Mouse (Mus musculus) testis, adult 2 months (tissue): ENCODE measurements at regions not wholly inside any gene's neighbourhood (a gene's known extent, or its start where the extent isn't known, plus 50 kb on each side); places are given as distances from the start of the nearest gene placed in this dataset.

Source experiments
- H3K27ac ChIP-seq: fragments of 200-500 bp; 2 replicates; pipeline ENCODE4 v1.5.1; 2012; ENCODE audit warnings: low read depth, low read length; ENCODE audit not compliant: control insufficient read depth, insufficient read depth
- H3K27me3 ChIP-seq: fragments of 200-500 bp; 2 replicates; pipeline ENCODE4 v1.6.1; 2012; ENCODE audit warnings: mild to moderate bottlenecking, low read length, moderate library complexity; ENCODE audit not compliant: control insufficient read depth, insufficient read depth
- H3K36me3 ChIP-seq: fragments of 200-500 bp; 2 replicates; pipeline ENCODE4 v1.6.1; 2012; ENCODE audit warnings: mild to moderate bottlenecking, low read length; ENCODE audit not compliant: control insufficient read depth, insufficient read depth
- H3K4me1 ChIP-seq: fragments of 200-500 bp; 2 replicates; pipeline ENCODE4 v1.6.1; 2012; ENCODE audit warnings: low read length; ENCODE audit not compliant: control insufficient read depth, insufficient read depth
- H3K4me3 ChIP-seq: fragments of 200-500 bp; 2 replicates; pipeline ENCODE4 v1.5.1; 2012; ENCODE audit warnings: low read depth, mild to moderate bottlenecking, low read length, moderate library complexity, mixed read lengths; ENCODE audit not compliant: control insufficient read depth
- CTCF ChIP-seq: fragments of 200-500 bp; IDR thresholded peaks from 2 replicates; pipeline ENCODE4 v1.5.1; 2012; ENCODE audit warnings: low read depth, mild to moderate bottlenecking, inconsistent platforms, low read length, moderate library complexity; ENCODE audit not compliant: control insufficient read depth, insufficient read depth, insufficient replicate concordance
- POLR2A ChIP-seq: fragments of 200-500 bp; IDR thresholded peaks from 2 replicates; pipeline ENCODE4 v1.6.1; 2012; ENCODE audit warnings: low read depth, mild to moderate bottlenecking, inconsistent platforms, low read length, moderate library complexity; ENCODE audit not compliant: control insufficient read depth

DNA sequence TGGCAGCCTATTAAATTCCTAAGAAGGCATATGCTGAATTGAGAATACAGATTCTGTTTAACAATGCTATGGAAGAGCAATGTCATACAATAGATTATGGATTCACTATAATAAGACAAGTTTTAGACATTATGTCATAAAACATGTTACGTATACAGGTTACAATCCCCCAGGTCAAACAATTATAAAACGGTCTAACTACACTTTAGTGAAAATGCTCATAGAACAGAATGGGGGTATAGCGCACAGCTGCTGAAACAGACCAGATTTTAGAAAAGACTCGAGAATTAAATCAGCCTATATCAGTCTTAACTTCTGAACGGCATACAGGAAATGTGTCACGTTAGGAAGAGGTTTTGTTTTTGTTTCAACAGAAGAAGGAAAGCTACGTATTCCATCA lies 660.5 kb upstream of the Sel1l start:
- no peaks in the 10 kb centered on the region for H3K4me1 ChIP-seq
- no peaks in the 10 kb centered on the region for H3K36me3 ChIP-seq
- TF ChIP-seq POLR2A (no peak), CTCF (no peak)

DNA sequence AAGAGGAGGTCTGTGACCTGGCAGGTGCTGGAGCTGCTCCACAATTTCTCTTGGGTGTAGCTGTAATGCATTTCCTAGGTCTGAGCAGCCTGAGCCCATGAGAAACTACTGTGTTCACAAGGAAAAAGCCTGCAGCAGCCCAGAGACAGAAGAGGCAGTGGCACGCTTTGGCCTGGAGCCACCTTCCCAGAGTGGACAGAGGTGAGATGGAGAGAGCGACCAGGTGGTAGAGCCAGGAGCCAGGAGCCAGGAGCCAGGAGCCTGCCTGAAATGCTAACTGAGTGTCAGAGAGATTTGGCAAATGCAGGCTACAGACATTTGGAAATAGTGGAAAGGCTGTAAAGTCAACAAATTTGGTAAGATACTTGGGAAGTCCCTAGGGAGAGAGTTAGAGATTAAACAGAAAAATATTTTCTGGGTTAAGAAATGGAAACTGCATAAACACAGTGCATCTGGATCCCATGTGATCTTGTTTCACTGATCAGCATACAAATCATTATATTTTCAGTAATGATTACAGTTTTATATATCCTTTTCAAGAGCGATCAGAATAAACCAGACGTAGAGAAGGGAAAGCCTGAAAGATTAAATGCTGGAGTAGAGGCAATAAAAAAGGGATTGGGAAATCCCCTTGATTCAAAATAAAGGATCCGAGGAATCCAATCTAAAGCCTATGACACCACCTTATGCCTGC lies 660.0 kb upstream of the Sel1l start:
- no peak overlapping the region for H3K4me3 ChIP-seq
- H3K27me3 ChIP-seq: no peaks in the 10 kb centered on the region
- H3K36me3 ChIP-seq: no peaks in the 10 kb centered on the region
- H3K4me1 ChIP-seq: no peaks in the 10 kb centered on the region
- H3K27ac ChIP-seq: no peak overlapping the region
- TF ChIP-seq POLR2A (no peak), CTCF (no peak)

More for the DNA sequence above, 660.5 kb upstream of the Sel1l start:
- Histone ChIP-seq H3K27ac (no peak overlapping the region), H3K4me3 (no peak overlapping the region), H3K27me3 (no peaks in the 10 kb centered on the region)

DNA sequence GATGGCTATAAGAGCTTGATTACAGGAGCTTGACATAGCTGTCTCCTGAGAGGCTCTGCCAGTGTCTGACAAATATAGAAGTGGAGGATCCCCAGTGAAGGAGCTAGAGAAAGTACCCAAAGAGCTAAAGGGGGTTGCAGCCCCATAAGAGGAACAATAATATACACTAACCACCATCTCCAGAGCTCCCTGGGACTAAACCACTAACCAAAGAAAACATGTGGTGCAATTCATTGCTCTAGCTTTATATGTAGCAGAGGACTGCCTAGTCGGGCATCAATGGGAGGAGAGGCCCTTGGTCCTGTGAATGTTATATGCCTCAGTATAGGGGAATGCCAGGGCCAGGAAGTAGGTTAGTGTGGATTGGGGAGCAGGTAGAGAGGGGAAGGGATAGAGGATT lies 635.0 kb upstream of the Sel1l start:
- Histone ChIP-seq H3K4me1 (no peaks in the 10 kb centered on the region), H3K36me3 (no peaks in the 10 kb centered on the region), H3K27ac (no peak overlapping the region), H3K27me3 (no peaks in the 10 kb centered on the region), H3K4me3 (no peak overlapping the region)
- TF ChIP-seq CTCF: no peak
- no peak for TF ChIP-seq POLR2A

DNA sequence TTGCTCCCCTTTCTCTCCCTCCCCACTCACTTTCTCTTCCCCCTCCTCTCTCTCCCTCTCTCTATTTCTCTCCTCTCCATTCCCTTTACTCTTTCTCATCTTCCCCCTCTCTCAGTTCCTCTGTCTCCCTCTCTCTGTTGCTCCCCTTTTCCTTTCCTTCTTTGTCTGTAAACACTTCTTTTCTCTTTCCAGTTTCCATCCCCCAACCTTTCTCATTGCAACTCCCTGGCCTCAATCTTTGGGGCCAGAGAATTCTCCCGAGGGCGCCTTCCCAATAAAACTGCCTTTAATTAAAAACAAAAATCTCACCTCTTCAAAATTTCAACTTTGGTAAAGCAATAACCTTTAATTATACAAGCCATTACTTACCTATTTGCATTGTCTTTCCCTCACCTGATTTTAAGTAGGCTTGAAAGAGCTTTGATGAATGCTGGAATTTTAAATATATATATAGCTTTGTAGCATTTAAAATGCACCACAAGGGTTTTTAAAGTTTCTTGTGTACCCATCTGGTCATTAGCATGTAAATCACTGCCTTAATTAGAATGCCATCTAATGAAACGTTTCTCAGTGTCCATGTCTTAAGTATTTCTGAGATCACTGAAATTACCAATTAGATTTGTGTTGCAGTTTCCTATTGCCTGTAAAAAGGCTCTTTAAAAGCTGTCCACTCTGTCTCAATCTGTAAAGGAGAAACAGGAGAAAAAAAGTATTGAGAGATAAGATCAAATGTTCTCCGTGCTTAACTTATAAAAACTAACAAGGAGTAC lies 625.5 kb upstream of the Sel1l start:
- TF ChIP-seq CTCF (no peak), POLR2A (no peak)
- Histone ChIP-seq H3K4me3 (no peak overlapping the region), H3K27me3 (no peaks in the 10 kb centered on the region), H3K4me1 (no peaks in the 10 kb centered on the region), H3K36me3 (no peaks in the 10 kb centered on the region), H3K27ac (no peak overlapping the region)

DNA sequence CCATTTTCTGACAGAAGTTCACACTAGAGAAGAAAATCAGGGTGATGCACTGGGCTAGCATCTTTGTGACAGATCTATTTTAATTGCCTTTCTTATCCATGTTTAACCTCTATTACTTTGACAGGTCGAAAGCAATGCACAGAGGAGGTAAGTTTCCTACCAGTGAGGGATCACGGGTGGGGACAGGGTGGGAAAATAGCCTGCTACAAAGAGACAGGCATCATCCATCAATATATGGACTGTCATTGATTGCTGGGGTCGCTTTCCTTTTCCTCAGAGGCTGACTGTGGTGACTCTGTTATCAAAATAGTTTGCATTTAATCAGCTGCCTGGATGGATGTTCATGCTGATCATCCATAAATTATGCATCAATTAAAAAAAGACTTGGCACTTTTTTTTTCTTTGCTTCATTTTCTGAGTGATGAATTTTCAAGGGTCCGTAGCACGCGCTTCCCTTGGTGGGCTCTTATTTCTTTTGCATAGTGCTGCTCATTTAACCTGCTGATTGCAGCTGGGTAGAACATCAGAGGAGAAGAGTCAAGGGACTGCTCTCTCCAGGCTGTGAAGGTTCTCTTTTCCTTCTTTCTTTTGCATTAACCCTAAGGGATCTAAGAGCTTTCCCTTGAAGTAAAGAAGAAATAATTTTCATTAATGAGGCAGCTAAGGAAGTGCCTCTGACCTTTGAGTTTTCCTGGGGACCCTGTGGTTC lies 602.3 kb upstream of the Sel1l start:
- H3K27ac ChIP-seq: no peak overlapping the region
- H3K36me3 ChIP-seq: no peaks in the 10 kb centered on the region
- no peaks in the 10 kb centered on the region for H3K4me1 ChIP-seq
- no peaks in the 10 kb centered on the region for H3K27me3 ChIP-seq
- TF ChIP-seq POLR2A (no peak), CTCF (no peak)
- no peak overlapping the region for H3K4me3 ChIP-seq

DNA sequence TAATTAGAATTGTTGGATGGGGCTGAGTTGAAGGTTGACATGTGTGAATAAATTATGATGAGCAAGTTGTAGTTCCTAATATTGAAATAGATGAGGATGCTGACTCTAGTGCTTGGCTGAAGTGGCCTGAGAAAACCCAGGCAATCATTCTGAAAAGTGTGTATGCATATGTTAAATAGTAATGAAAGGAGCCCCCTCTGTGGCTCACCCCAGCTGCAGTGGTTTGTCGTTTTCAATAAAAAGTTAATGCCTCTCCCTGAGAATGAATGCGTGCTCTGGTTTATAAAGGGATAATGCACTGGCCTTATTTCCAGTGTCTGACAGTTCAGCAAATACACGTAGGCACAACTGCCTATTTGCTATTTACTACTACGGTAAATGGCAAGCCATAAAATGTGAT lies 569.5 kb upstream of the Sel1l start:
- H3K4me3 ChIP-seq: no peak overlapping the region
- TF ChIP-seq CTCF (no peak), POLR2A (no peak)
- H3K27ac ChIP-seq: no peak overlapping the region
- H3K36me3 ChIP-seq: no peaks in the 10 kb centered on the region
- no peaks in the 10 kb centered on the region for H3K27me3 ChIP-seq
- H3K4me1 ChIP-seq: no peaks in the 10 kb centered on the region

DNA sequence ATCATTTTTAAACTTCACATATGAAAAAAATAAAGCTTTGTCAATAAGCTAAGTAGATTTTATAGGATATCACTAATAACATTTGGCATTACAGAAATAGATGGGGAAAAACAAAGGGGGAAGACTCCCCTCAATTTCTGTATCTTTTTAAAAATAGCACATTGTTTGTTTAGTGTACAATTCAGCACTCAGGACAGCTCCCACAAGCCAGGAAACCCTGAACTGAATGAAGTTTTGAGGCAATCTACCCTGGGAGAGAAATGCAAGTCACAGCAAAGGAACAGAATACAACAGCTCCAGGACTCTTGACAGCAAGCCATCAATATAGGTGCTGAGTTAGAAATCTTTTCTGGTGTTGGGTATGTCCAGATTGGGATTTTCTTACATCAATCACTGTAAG lies 556.5 kb upstream of the Sel1l start:
- no peaks in the 10 kb centered on the region for H3K4me1 ChIP-seq
- H3K27ac ChIP-seq: no peak overlapping the region
- TF ChIP-seq POLR2A: no peak
- no peak for TF ChIP-seq CTCF
- no peaks in the 10 kb centered on the region for H3K27me3 ChIP-seq
- no peak overlapping the region for H3K4me3 ChIP-seq
- H3K36me3 ChIP-seq: no peaks in the 10 kb centered on the region
